Mouse (Mus musculus) megakaryocyte, embryonic 14.5 days (primary cell): ENCODE results near the gene Tmem88b.

Experiments used
- FLI1 ChIP-seq: IDR thresholded peaks from 2 replicates; pipeline ENCODE4 v1.6.1; 2012; ENCODE audit warnings: low read length, inconsistent platforms, mixed read lengths
- GATA1 ChIP-seq: IDR thresholded peaks from 3 replicates; pipeline ENCODE4 v1.6.1; 2012; ENCODE audit warnings: mixed read lengths, low read length, inconsistent platforms, borderline replicate concordance

DNA sequence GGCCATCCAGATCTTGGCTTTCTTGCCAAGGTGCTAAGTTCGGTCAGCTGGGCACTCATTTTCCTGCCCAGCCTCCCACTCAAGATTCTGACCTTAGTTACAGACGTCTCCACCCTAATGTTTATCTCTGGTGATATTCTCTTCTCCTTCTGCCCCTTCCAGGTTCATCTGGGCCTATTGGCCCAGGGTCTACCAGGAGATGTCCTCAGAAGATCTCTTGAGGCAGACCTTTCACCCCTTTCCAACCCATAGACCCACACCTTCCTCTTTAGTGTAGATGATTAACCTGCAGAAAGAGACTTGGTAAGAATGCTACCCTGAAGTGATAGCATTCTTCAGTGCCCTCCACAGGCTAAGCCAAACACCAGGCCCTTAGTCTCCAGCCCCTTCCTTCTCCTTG is 14.0 kb downstream of the Tmem88b start:
- TF ChIP-seq GATA1 (no peak), FLI1 (no peak)
